Mouse (Mus musculus) stomach, embryonic 14.5 days (tissue): Measurements from ENCODE around the gene Sipa1. TPM values are rescaled to one million over a fixed set of nuclear protein-coding genes. Genes with fewer than 3 reads are reported as not detected.

Experiments
- ATAC-seq: fragments of 200-750 bp; cut with Nextera tagmentation; 2 replicates; pipeline ENCODE4 v1.8.0; 2017; ENCODE audit warnings: low read depth, moderate TSS enrichment; ENCODE audit not compliant: insufficient number of reproducible peaks, insufficient read depth, low FRiP score
- H3K27ac ChIP-seq: fragments of 300-500 bp; sonication (generic); 2 replicates; pipeline ENCODE4 v1.5.1; 2014; ENCODE audit warnings: mild to moderate bottlenecking, low read length, moderate library complexity, mixed read lengths
- H3K27me3 ChIP-seq: fragments of 300-500 bp; sonication (generic); 2 replicates; pipeline ENCODE4 v1.6.1; 2014; ENCODE audit warnings: low read length, control low read depth, mixed read lengths; ENCODE audit not compliant: control insufficient read depth, insufficient read depth
- H3K36me3 ChIP-seq: fragments of 300-500 bp; sonication (generic); 2 replicates; pipeline ENCODE4 v1.6.1; 2014; ENCODE audit warnings: mild to moderate bottlenecking, control low read depth, low read length, moderate library complexity, mixed read lengths; ENCODE audit not compliant: control insufficient read depth, insufficient read depth
- H3K4me1 ChIP-seq: fragments of 300-500 bp; sonication (generic); 2 replicates; pipeline ENCODE4 v1.6.1; 2014; ENCODE audit warnings: low read length, control low read depth, mixed read lengths; ENCODE audit not compliant: control insufficient read depth, insufficient read depth
- H3K4me2 ChIP-seq: fragments of 300-500 bp; sonication (generic); replicated peaks from 2 replicates; pipeline ENCODE4 v1.6.1; 2014; ENCODE audit warnings: low read depth, low read length, control low read depth
- H3K4me3 ChIP-seq: fragments of 300-500 bp; sonication (generic); 2 replicates; pipeline ENCODE4 v1.5.1; 2014; ENCODE audit warnings: low read depth, low read length, control low read depth
- H3K9ac ChIP-seq: fragments of 300-500 bp; sonication (generic); replicated peaks from 2 replicates; pipeline ENCODE4 v1.6.1; 2014; ENCODE audit warnings: low read depth, mild to moderate bottlenecking, control low read depth, low read length, moderate library complexity, mixed read lengths
- H3K9me3 ChIP-seq: fragments of 300-500 bp; sonication (generic); 2 replicates; pipeline ENCODE4 v1.6.1; 2016; ENCODE audit warnings: low read depth, low read length, control low read depth; ENCODE audit not compliant: control insufficient read depth
- WGBS: fragments of 180-500 bp; shearing (Covaris S2); extraction: QIAGEN DNeasy Blood & Tissue Kit; methylation state at CpG from one replicate; pipeline ENCODE4 v1.1.7; 2014; 5-methylcytosine and 5-hydroxymethylcytosine counted together
- microRNA-seq: library from miRNA; unstranded; fragments of <30 nt; microRNA quantifications from one replicate; pipeline ENCODE4, GENCODE M21; 2016
- polyA plus RNA-seq: library from polyadenylated mRNA; unstranded; fragments of >200 nt; fragmentation: Nextera tagmentation; extraction: Ambion mirVana; gene quantifications from 2 replicates; pipeline ENCODE4 v1.2.1, GENCODE M21; 2014

Sipa1 gene
- polyA plus RNA-seq, 1 experiment from 2014 or later: 15.2 TPM

- peaks cover 11% of the 10 kb centered on the region; the same call in 1 of the 2 replicates for H3K4me1 ChIP-seq
- under 1% methylated on average over 63 of the region's 64 CpGs for WGBS
- H3K4me3 ChIP-seq: peak within 1 kb of the TSS; percentile 91
- H3K27me3 ChIP-seq: no peaks in the 10 kb centered on the region
- ATAC-seq: peak; percentile 84; the same call in 1 of the 2 replicates
- H3K27ac ChIP-seq: peak within 1 kb of the TSS; percentile 80
- no peaks in the 10 kb centered on the region for H3K9me3 ChIP-seq
- peak within 1 kb of the TSS; percentile 82 for H3K9ac ChIP-seq
- peaks cover 40% of the 10 kb centered on the region for H3K36me3 ChIP-seq
- peak within 1 kb of the TSS; percentile 83 for H3K4me2 ChIP-seq
Measured at GRCm38 (mm10) chr19:5601752-5602541, 61.6 kb downstream of the Sipa1 start, which contains the start of gene Rnaseh2c. Gene Rnaseh2c, plus strand, starts transcription at chr19:5601873.

Small RNA genes lying within 50 kb of the gene (microRNA-seq; reads per million reads assigned to microRNA genes)
- gene Mir6987: not detected

Other genes with a start within 250 kb of the Sipa1 start
- gene Drap1, start 238.7 kb downstream of the Sipa1 start, polyA plus RNA-seq: 191 and 198 TPM in 2 replicates
- 35.8 and 39.2 TPM in 2 replicates for gene AI837181, start 238.6 kb downstream of the Sipa1 start, polyA plus RNA-seq
- not detected in 2 replicates for gene Fosl1, start 216.2 kb downstream of the Sipa1 start, polyA plus RNA-seq
- 6.8 and 7.8 TPM in 2 replicates for gene Ccdc85b, start 205.8 kb downstream of the Sipa1 start, polyA plus RNA-seq
- gene Fibp, start 203.1 kb downstream of the Sipa1 start, polyA plus RNA-seq: 126 and 130 TPM in 2 replicates
- gene Ctsw, start 195.2 kb downstream of the Sipa1 start, polyA plus RNA-seq: 1.5 and 2.3 TPM in 2 replicates
- gene Efemp2, start 189.8 kb downstream of the Sipa1 start, polyA plus RNA-seq: 177 and 179 TPM in 2 replicates
- gene Mus81, start 175.3 kb downstream of the Sipa1 start, polyA plus RNA-seq: 41.2 and 46.6 TPM in 2 replicates
- gene Cfl1, start 173.3 kb downstream of the Sipa1 start, polyA plus RNA-seq: 2,904 and 2,937 TPM in 2 replicates
- 0.25 and 0.42 TPM in 2 replicates for gene 1700020D05Rik, start 159.9 kb downstream of the Sipa1 start, polyA plus RNA-seq
- gene Snx32, start 153.2 kb downstream of the Sipa1 start, polyA plus RNA-seq: 12.4 and 13.0 TPM in 2 replicates
- 11.2 and 11.5 TPM in 2 replicates for gene Ovol1, start 103.1 kb downstream of the Sipa1 start, polyA plus RNA-seq
- 5.5 and 6.1 TPM in 2 replicates for gene Ap5b1, start 95.7 kb downstream of the Sipa1 start, polyA plus RNA-seq
- 113 and 119 TPM in 2 replicates for gene Rnaseh2c, start 61.8 kb downstream of the Sipa1 start, polyA plus RNA-seq
- 30.5 and 37.0 TPM in 2 replicates for gene Kat5, start 53.5 kb downstream of the Sipa1 start, polyA plus RNA-seq
- 49.0 and 52.2 TPM in 2 replicates for gene Rela, start 26.2 kb downstream of the Sipa1 start, polyA plus RNA-seq
- gene Map3k11, start 25.0 kb upstream of the Sipa1 start, polyA plus RNA-seq: 20.0 and 21.5 TPM in 2 replicates
- gene Pcnx3, start 25.2 kb upstream of the Sipa1 start, polyA plus RNA-seq: 29.8 and 32.1 TPM in 2 replicates
- 0.62 and 0.84 TPM in 2 replicates for gene Kcnk7, start 40.7 kb upstream of the Sipa1 start, polyA plus RNA-seq
- 36.7 and 37.4 TPM in 2 replicates for gene Ehbp1l1, start 62.6 kb upstream of the Sipa1 start, polyA plus RNA-seq
- gene Fam89b, start 65.9 kb upstream of the Sipa1 start, polyA plus RNA-seq: 92.4 and 98.4 TPM in 2 replicates
- gene Ltbp3, start 77.2 kb upstream of the Sipa1 start, polyA plus RNA-seq: 33.8 and 35.2 TPM in 2 replicates
- 67.6 and 72.1 TPM in 2 replicates for gene Scyl1, start 107.7 kb upstream of the Sipa1 start, polyA plus RNA-seq
- 18.3 and 18.6 TPM in 2 replicates for gene Frmd8, start 211.6 kb upstream of the Sipa1 start, polyA plus RNA-seq
- 1.8 and 2.8 TPM in 2 replicates for gene Slc25a45, start 214.1 kb upstream of the Sipa1 start, polyA plus RNA-seq
- gene Tigd3, start 230.4 kb upstream of the Sipa1 start, polyA plus RNA-seq: 3.1 and 3.2 TPM in 2 replicates
- gene Dpf2, start 249.3 kb upstream of the Sipa1 start, polyA plus RNA-seq: 132 and 148 TPM in 2 replicates